Mouse (Mus musculus): ENCODE measurements at regions not wholly inside any gene's neighbourhood (a gene's known extent, or its start where the extent isn't known, plus 50 kb on each side); places are given as distances from the start of the nearest gene placed in this dataset.
A peak's percentile ranks its signal among the peaks of the same experiment; 100 is the strongest.
"Not testable (repeated sequence)": the region's sequence is repeated elsewhere in the genome, so short reads cannot be mapped to it uniquely, and the experiment has no call there.

- no peak overlapping the region for H3K4me3 ChIP-seq
- no peak overlapping the region for H3K27ac ChIP-seq
- H3K27me3 ChIP-seq (replicated peaks), result no peaks in the 10 kb centered on the region
- H3K36me3 ChIP-seq (replicated peaks), result no peaks in the 10 kb centered on the region
- no peak overlapping the region for H3K4me2 ChIP-seq
- H3K4me1 ChIP-seq, result no peaks in the 10 kb centered on the region
- WGBS, result 95% methylated on average over 2 of the region's 2 CpGs
- no peak overlapping the region for H3K9ac ChIP-seq
- no peaks in the 10 kb centered on the region for H3K9me3 ChIP-seq
- peak; percentile 48; the same call in 1 of the 2 replicates for ATAC-seq (replicated peaks)
These were observed 106.2 kb downstream of the Sec31a start for GRCm38 (mm10) chr5:100309807-100310165.

GRCm38 (mm10) chr5:100309071-100309806 lies 106.8 kb downstream of the Sec31a start:
- H3K36me3 ChIP-seq (replicated peaks), result no peaks in the 10 kb centered on the region
- ATAC-seq (replicated peaks), result peak; percentile 53; the same call in 1 of the 2 replicates
- no peaks in the 10 kb centered on the region for H3K4me1 ChIP-seq
- no peaks in the 10 kb centered on the region for H3K9me3 ChIP-seq
- WGBS, result 50% methylated on average over 17 of the region's 17 CpGs
- no peak overlapping the region for H3K9ac ChIP-seq
- H3K4me2 ChIP-seq, result no peak overlapping the region
- peak overlapping the region; percentile 51 for H3K27ac ChIP-seq
- H3K27me3 ChIP-seq (replicated peaks), result no peaks in the 10 kb centered on the region
- no peak overlapping the region for H3K4me3 ChIP-seq

- ATAC-seq (replicated peaks), result peak; percentile 73
- Histone ChIP-seq H3K9ac (no peak overlapping the region), H3K27me3 (replicated peaks) (no peaks in the 10 kb centered on the region), H3K36me3 (replicated peaks) (no peaks in the 10 kb centered on the region), H3K9me3 (no peaks in the 10 kb centered on the region), H3K4me1 (no peaks in the 10 kb centered on the region), H3K4me3 (no peak overlapping the region), H3K27ac (no peak overlapping the region), H3K4me2 (no peak overlapping the region)
- WGBS, result 75% methylated on average over 3 of the region's 3 CpGs
These were observed 111.6 kb downstream of the Sec31a start for GRCm38 (mm10) chr5:100304403-100304802.

GRCm38 (mm10) chr5:100302068-100302775 lies 113.8 kb downstream of the Sec31a start:
- H3K4me1 ChIP-seq, result no peaks in the 10 kb centered on the region
- H3K9me3 ChIP-seq, result 0 out of 2 replicates have a peak, but pooled peaks cover 7% of the 10 kb centered on the region
- no peaks in the 10 kb centered on the region for H3K27me3 ChIP-seq (replicated peaks)
- 75% methylated on average over 17 of the region's 17 CpGs for WGBS
- no peak overlapping the region for H3K4me2 ChIP-seq
- H3K9ac ChIP-seq, result no peak overlapping the region
- no peak for ATAC-seq (replicated peaks)
- H3K27ac ChIP-seq, result no peak overlapping the region
- H3K4me3 ChIP-seq, result no peak overlapping the region
- H3K36me3 ChIP-seq (replicated peaks), result no peaks in the 10 kb centered on the region

GRCm38 (mm10) chr5:100299141-100299540 lies 116.9 kb downstream of the Sec31a start:
- H3K27me3 ChIP-seq (replicated peaks), result no peaks in the 10 kb centered on the region
- no peak overlapping the region for H3K4me2 ChIP-seq
- H3K9me3 ChIP-seq, result 0 out of 2 replicates have a peak, but pooled peaks cover 7% of the 10 kb centered on the region
- 93% methylated on average over 4 of the region's 4 CpGs for WGBS
- no peak overlapping the region for H3K27ac ChIP-seq
- H3K4me3 ChIP-seq, result no peak overlapping the region
- H3K36me3 ChIP-seq (replicated peaks), result no peaks in the 10 kb centered on the region
- H3K4me1 ChIP-seq, result no peaks in the 10 kb centered on the region
- H3K9ac ChIP-seq, result no peak overlapping the region
- ATAC-seq (replicated peaks), result no peak

- WGBS, result 86% methylated on average over 7 of the region's 7 CpGs
- H3K4me3 ChIP-seq, result no peak overlapping the region
- H3K4me2 ChIP-seq, result no peak overlapping the region
- no peaks in the 10 kb centered on the region for H3K36me3 ChIP-seq (replicated peaks)
- H3K27ac ChIP-seq, result no peak overlapping the region
- H3K27me3 ChIP-seq (replicated peaks), result no peaks in the 10 kb centered on the region
- no peak for ATAC-seq (replicated peaks)
- no peak overlapping the region for H3K9ac ChIP-seq
- 0 out of 2 replicates have a peak, but pooled peaks cover 7% of the 10 kb centered on the region for H3K9me3 ChIP-seq
- no peaks in the 10 kb centered on the region for H3K4me1 ChIP-seq
These were observed 121.8 kb downstream of the Sec31a start for GRCm38 (mm10) chr5:100294189-100294588.

- Histone ChIP-seq H3K27ac (no peak overlapping the region), H3K9ac (no peak overlapping the region), H3K9me3 (no peaks in the 10 kb centered on the region), H3K4me3 (no peak overlapping the region), H3K36me3 (replicated peaks) (no peaks in the 10 kb centered on the region), H3K4me2 (no peak overlapping the region), H3K4me1 (no peaks in the 10 kb centered on the region), H3K27me3 (replicated peaks) (no peaks in the 10 kb centered on the region)
- ATAC-seq (replicated peaks), result no peak
- WGBS, result 90% methylated on average over 4 of the region's 4 CpGs
These were observed 120.6 kb upstream of the Tmem150c start for GRCm38 (mm10) chr5:100280215-100280614.

- Histone ChIP-seq H3K4me1 (no peaks in the 10 kb centered on the region; the same call in 1 of the 2 replicates), H3K4me3 (no peak overlapping the region), H3K9me3 (no peaks in the 10 kb centered on the region), H3K36me3 (replicated peaks) (no peaks in the 10 kb centered on the region), H3K9ac (no peak overlapping the region), H3K27ac (no peak overlapping the region), H3K27me3 (replicated peaks) (no peaks in the 10 kb centered on the region), H3K4me2 (no peak overlapping the region)
- ATAC-seq (replicated peaks), result no peak
- 95% methylated on average over 8 of the region's 8 CpGs for WGBS
These were observed 119.9 kb upstream of the Tmem150c start for GRCm38 (mm10) chr5:100279474-100279873.

GRCm38 (mm10) chr5:100274674-100275073 lies 115.1 kb upstream of the Tmem150c start:
- H3K27ac ChIP-seq, result no peak overlapping the region
- H3K4me3 ChIP-seq, result no peak overlapping the region
- no peaks in the 10 kb centered on the region; the same call in 1 of the 2 replicates for H3K4me1 ChIP-seq
- 51% methylated on average over 4 of the region's 4 CpGs for WGBS
- ATAC-seq (replicated peaks), result no peak
- H3K9me3 ChIP-seq, result no peaks in the 10 kb centered on the region
- H3K9ac ChIP-seq, result no peak overlapping the region
- H3K27me3 ChIP-seq (replicated peaks), result no peaks in the 10 kb centered on the region
- no peaks in the 10 kb centered on the region for H3K36me3 ChIP-seq (replicated peaks)
- H3K4me2 ChIP-seq, result no peak overlapping the region

- not testable (repeated sequence) for H3K4me1 ChIP-seq; H3K27ac ChIP-seq; H3K9ac ChIP-seq; H3K4me2 ChIP-seq; H3K27me3 ChIP-seq (replicated peaks); ATAC-seq (replicated peaks); H3K4me3 ChIP-seq; H3K9me3 ChIP-seq; H3K36me3 ChIP-seq (replicated peaks)
- WGBS, result 91% methylated on average over 9 of the region's 9 CpGs
These were observed 112.4 kb upstream of the Tmem150c start for GRCm38 (mm10) chr5:100271975-100272374.

- H3K4me3 ChIP-seq, result no peak overlapping the region
- peaks cover 9% of the 10 kb centered on the region; the same call in 1 of the 2 replicates for H3K4me1 ChIP-seq
- peak overlapping the region; percentile 36; the same call in 1 of the 2 replicates for H3K27ac ChIP-seq
- no peaks in the 10 kb centered on the region for H3K9me3 ChIP-seq
- H3K27me3 ChIP-seq (replicated peaks), result no peaks in the 10 kb centered on the region
- peak; percentile 82 for ATAC-seq (replicated peaks)
- H3K36me3 ChIP-seq (replicated peaks), result no peaks in the 10 kb centered on the region
- H3K9ac ChIP-seq, result no peak overlapping the region
- H3K4me2 ChIP-seq, result no peak overlapping the region
- WGBS, result 39% methylated on average over 12 of the region's 12 CpGs
These were observed 111.5 kb upstream of the Tmem150c start for GRCm38 (mm10) chr5:100270841-100271686.
